Mouse (Mus musculus): ENCODE results near the gene Igsf21. TPM values are rescaled to one million over a fixed set of nuclear protein-coding genes. Genes with fewer than 3 reads are reported as not detected.

Gene Igsf21
- polyA plus RNA-seq, 1 experiment, result 0.40 TPM

GRCm38 (mm10) chr4:140218853-140219852 lies 27.4 kb downstream of the Igsf21 start:
- Histone ChIP-seq H3K36me3 (ENCODE audit: control insufficient read depth, insufficient read depth, low read length, poor library complexity, severe bottlenecking) (no peaks in the 10 kb centered on the region), H3K9ac (ENCODE audit: low read depth, poor library complexity, severe bottlenecking) (no peak overlapping the region), H3K4me1 (ENCODE audit: control insufficient read depth, insufficient read depth, low read length) (peaks cover 5% of the 10 kb centered on the region), H3K27me3 (ENCODE audit: control insufficient read depth, insufficient read depth, low read length, poor library complexity, severe bottlenecking) (no peaks in the 10 kb centered on the region), H3K27ac (ENCODE audit: insufficient read depth, low read length) (peak overlapping the region; percentile 4), H3K4me3 (ENCODE audit: low read depth, low read length) (no peak overlapping the region), H3K9me3 (replicated peaks; ENCODE audit: control insufficient read depth, insufficient read depth, low read length, poor library complexity, severe bottlenecking) (no peaks in the 10 kb centered on the region)
- no peak for TF ChIP-seq POLR2A (IDR thresholded peaks at IDR 0.05; ENCODE audit: insufficient read depth, low read length)
- peak; percentile 48; the same call in 1 of the 2 replicates for TF ChIP-seq EP300 (IDR thresholded peaks at IDR 0.05; ENCODE audit: insufficient read depth, low read depth, low read length)

- H3K4me1 ChIP-seq (ENCODE audit: control insufficient read depth, insufficient read depth, low read length), result peaks cover 5% of the 10 kb centered on the region
- H3K4me3 ChIP-seq (ENCODE audit: low read depth, low read length), result no peak overlapping the region
These were observed 28.2 kb downstream of the Igsf21 start for GRCm38 (mm10) chr4:140218384-140218783.

GRCm38 (mm10) chr4:140217934-140218333 lies 28.6 kb downstream of the Igsf21 start:
- H3K27ac ChIP-seq (ENCODE audit: insufficient read depth, low read length), result no peak overlapping the region
- no peaks in the 10 kb centered on the region for H3K36me3 ChIP-seq (ENCODE audit: control insufficient read depth, insufficient read depth, low read length, poor library complexity, severe bottlenecking)
- no peaks in the 10 kb centered on the region for H3K9me3 ChIP-seq (replicated peaks; ENCODE audit: control insufficient read depth, insufficient read depth, low read length, poor library complexity, severe bottlenecking)
- no peaks in the 10 kb centered on the region for H3K27me3 ChIP-seq (ENCODE audit: control insufficient read depth, insufficient read depth, low read length, poor library complexity, severe bottlenecking)
- H3K4me1 ChIP-seq (ENCODE audit: control insufficient read depth, insufficient read depth, low read length), result peaks cover 5% of the 10 kb centered on the region
- no peak overlapping the region for H3K4me3 ChIP-seq (ENCODE audit: low read depth, low read length)
- TF ChIP-seq CTCF (IDR thresholded peaks at IDR 0.05; ENCODE audit: low read depth, low read length) (no peak), POLR2A (IDR thresholded peaks at IDR 0.05; ENCODE audit: insufficient read depth, low read length) (no peak), EP300 (IDR thresholded peaks at IDR 0.05; ENCODE audit: insufficient read depth, low read depth, low read length) (no peak)
- H3K9ac ChIP-seq (ENCODE audit: low read depth, poor library complexity, severe bottlenecking), result no peak overlapping the region

More at GRCm38 (mm10) chr4:140218384-140218783, 28.2 kb downstream of the Igsf21 start:
- Histone ChIP-seq H3K27ac (ENCODE audit: insufficient read depth, low read length) (peak overlapping the region; percentile 4; the same call in 1 of the 2 replicates), H3K27me3 (ENCODE audit: control insufficient read depth, insufficient read depth, low read length, poor library complexity, severe bottlenecking) (no peaks in the 10 kb centered on the region), H3K9ac (ENCODE audit: low read depth, poor library complexity, severe bottlenecking) (no peak overlapping the region), H3K9me3 (replicated peaks; ENCODE audit: control insufficient read depth, insufficient read depth, low read length, poor library complexity, severe bottlenecking) (no peaks in the 10 kb centered on the region), H3K36me3 (ENCODE audit: control insufficient read depth, insufficient read depth, low read length, poor library complexity, severe bottlenecking) (no peaks in the 10 kb centered on the region)
- TF ChIP-seq POLR2A (IDR thresholded peaks at IDR 0.05; ENCODE audit: insufficient read depth, low read length), result no peak
- no peak for TF ChIP-seq EP300 (IDR thresholded peaks at IDR 0.05; ENCODE audit: insufficient read depth, low read depth, low read length)
- no peak for TF ChIP-seq CTCF (IDR thresholded peaks at IDR 0.05; ENCODE audit: low read depth, low read length)

GRCm38 (mm10) chr4:140216096-140216495 lies 30.5 kb downstream of the Igsf21 start:
- TF ChIP-seq POLR2A (IDR thresholded peaks at IDR 0.05; ENCODE audit: insufficient read depth, low read length) (no peak), CTCF (IDR thresholded peaks at IDR 0.05; ENCODE audit: low read depth, low read length) (no peak), EP300 (IDR thresholded peaks at IDR 0.05; ENCODE audit: insufficient read depth, low read depth, low read length) (no peak)
- Histone ChIP-seq H3K4me1 (ENCODE audit: control insufficient read depth, insufficient read depth, low read length) (peaks cover 5% of the 10 kb centered on the region), H3K9ac (ENCODE audit: low read depth, poor library complexity, severe bottlenecking) (no peak overlapping the region), H3K9me3 (replicated peaks; ENCODE audit: control insufficient read depth, insufficient read depth, low read length, poor library complexity, severe bottlenecking) (no peaks in the 10 kb centered on the region), H3K36me3 (ENCODE audit: control insufficient read depth, insufficient read depth, low read length, poor library complexity, severe bottlenecking) (no peaks in the 10 kb centered on the region), H3K27me3 (ENCODE audit: control insufficient read depth, insufficient read depth, low read length, poor library complexity, severe bottlenecking) (no peaks in the 10 kb centered on the region), H3K4me3 (ENCODE audit: low read depth, low read length) (no peak overlapping the region), H3K27ac (ENCODE audit: insufficient read depth, low read length) (no peak overlapping the region)

GRCm38 (mm10) chr4:140215205-140215604 lies 31.4 kb downstream of the Igsf21 start:
- Histone ChIP-seq H3K9me3 (replicated peaks; ENCODE audit: control insufficient read depth, insufficient read depth, low read length, poor library complexity, severe bottlenecking) (no peaks in the 10 kb centered on the region), H3K4me3 (ENCODE audit: low read depth, low read length) (no peak overlapping the region), H3K27me3 (ENCODE audit: control insufficient read depth, insufficient read depth, low read length, poor library complexity, severe bottlenecking) (no peaks in the 10 kb centered on the region), H3K36me3 (ENCODE audit: control insufficient read depth, insufficient read depth, low read length, poor library complexity, severe bottlenecking) (no peaks in the 10 kb centered on the region), H3K9ac (ENCODE audit: low read depth, poor library complexity, severe bottlenecking) (no peak overlapping the region), H3K4me1 (ENCODE audit: control insufficient read depth, insufficient read depth, low read length) (peaks cover 3% of the 10 kb centered on the region), H3K27ac (ENCODE audit: insufficient read depth, low read length) (no peak overlapping the region)
- TF ChIP-seq EP300 (IDR thresholded peaks at IDR 0.05; ENCODE audit: insufficient read depth, low read depth, low read length) (no peak), POLR2A (IDR thresholded peaks at IDR 0.05; ENCODE audit: insufficient read depth, low read length) (no peak), CTCF (IDR thresholded peaks at IDR 0.05; ENCODE audit: low read depth, low read length) (no peak)

GRCm38 (mm10) chr4:140214406-140214805 lies 32.2 kb downstream of the Igsf21 start:
- H3K27me3 ChIP-seq (ENCODE audit: control insufficient read depth, insufficient read depth, low read length, poor library complexity, severe bottlenecking), result no peaks in the 10 kb centered on the region
- TF ChIP-seq EP300 (IDR thresholded peaks at IDR 0.05; ENCODE audit: insufficient read depth, low read depth, low read length) (no peak), POLR2A (IDR thresholded peaks at IDR 0.05; ENCODE audit: insufficient read depth, low read length) (no peak), CTCF (IDR thresholded peaks at IDR 0.05; ENCODE audit: low read depth, low read length) (no peak)
- no peak overlapping the region for H3K4me3 ChIP-seq (ENCODE audit: low read depth, low read length)
- no peaks in the 10 kb centered on the region for H3K36me3 ChIP-seq (ENCODE audit: control insufficient read depth, insufficient read depth, low read length, poor library complexity, severe bottlenecking)
- H3K9ac ChIP-seq (ENCODE audit: low read depth, poor library complexity, severe bottlenecking), result no peak overlapping the region
- peaks cover 3% of the 10 kb centered on the region for H3K4me1 ChIP-seq (ENCODE audit: control insufficient read depth, insufficient read depth, low read length)
- H3K27ac ChIP-seq (ENCODE audit: insufficient read depth, low read length), result no peak overlapping the region
- no peaks in the 10 kb centered on the region for H3K9me3 ChIP-seq (replicated peaks; ENCODE audit: control insufficient read depth, insufficient read depth, low read length, poor library complexity, severe bottlenecking)

All from ES-Bruce4 (cell line).